Mouse (Mus musculus): ENCODE measurements at regions not wholly inside any gene's neighbourhood (a gene's known extent, or its start where the extent isn't known, plus 50 kb on each side); places are given as distances from the start of the nearest gene placed in this dataset.

DNA sequence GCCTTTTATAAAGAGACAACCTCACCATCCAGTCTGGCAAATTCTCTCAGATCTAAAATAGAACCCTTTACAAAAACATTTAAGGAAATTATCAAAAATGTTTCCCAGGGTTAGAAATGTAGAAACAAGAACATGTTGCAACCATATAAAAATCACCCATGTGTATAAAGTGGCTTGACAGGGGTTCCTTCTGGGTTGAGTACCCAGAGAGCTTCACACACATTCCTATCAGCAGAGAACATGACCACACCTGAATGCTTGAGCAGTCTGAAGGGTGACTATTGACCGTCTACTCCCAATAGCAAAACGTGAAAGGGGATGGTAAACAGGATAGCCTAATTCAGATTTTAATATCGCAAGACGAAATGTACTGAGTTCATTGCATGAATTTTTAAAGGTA is 57.8 kb upstream of the Zfand5 start:
- no peak for DNase-seq (ENCODE audit: extremely low spot score in 1 of 2, low spot score in 1 of 2)

- DNase-seq (ENCODE audit: extremely low spot score in 1 of 2, low spot score in 1 of 2) = no peak
These were observed 78.6 kb upstream of the Zfand5 start for GRCm38 (mm10) chr19:21193461-21193860.

DNA sequence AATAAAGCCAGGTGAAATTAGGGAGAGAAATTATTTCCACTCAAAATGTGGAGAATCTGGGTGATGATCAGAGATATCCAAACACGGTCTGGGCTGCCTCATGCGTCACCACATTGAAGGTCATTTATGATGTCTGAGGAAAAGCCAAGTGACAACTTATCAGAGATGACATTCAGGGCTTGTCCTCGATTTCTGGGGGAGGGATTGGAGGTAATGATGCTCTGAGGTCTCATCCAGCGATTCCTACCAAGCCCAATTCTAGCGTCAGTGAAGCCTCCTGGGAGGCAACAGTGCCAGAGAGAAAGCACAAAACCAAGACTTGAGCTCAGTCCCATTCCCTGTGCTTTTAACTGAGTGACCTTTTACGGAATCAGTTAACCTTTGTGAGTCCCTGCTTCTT is 79.5 kb upstream of the Zfand5 start:
- no peak for DNase-seq (ENCODE audit: extremely low spot score in 1 of 2, low spot score in 1 of 2)

- DNase-seq (ENCODE audit: extremely low spot score in 1 of 2, low spot score in 1 of 2) = no peak
These were observed 82.9 kb upstream of the Zfand5 start for GRCm38 (mm10) chr19:21189216-21189615.

- no peak for DNase-seq (ENCODE audit: extremely low spot score in 1 of 2, low spot score in 1 of 2)
These were observed 85.4 kb upstream of the Zfand5 start for GRCm38 (mm10) chr19:21186656-21187055.

DNA sequence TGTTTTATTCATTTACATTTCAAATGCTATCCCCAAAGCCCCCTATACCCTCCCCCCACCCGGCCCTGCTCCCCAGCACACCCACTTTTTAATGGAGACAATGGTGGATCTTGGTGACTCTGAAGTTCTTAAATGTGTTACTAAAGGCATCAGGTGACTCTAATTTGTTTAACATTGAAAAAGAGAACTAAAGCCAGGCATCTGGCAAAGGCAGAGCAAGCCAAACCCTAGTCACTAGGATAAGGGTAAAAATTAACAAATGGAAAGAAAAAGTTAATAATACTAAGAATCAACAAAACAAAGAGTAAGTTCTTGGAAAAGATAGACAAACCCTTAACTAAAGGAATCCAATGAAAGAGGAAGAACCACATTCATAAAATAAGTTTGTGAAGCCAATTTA is 86.1 kb upstream of the Zfand5 start:
- no peak for DNase-seq (ENCODE audit: extremely low spot score in 1 of 2, low spot score in 1 of 2)

- DNase-seq (ENCODE audit: extremely low spot score in 1 of 2, low spot score in 1 of 2) = no peak
These were observed 89.0 kb upstream of the Zfand5 start for GRCm38 (mm10) chr19:21183028-21183427.

DNA sequence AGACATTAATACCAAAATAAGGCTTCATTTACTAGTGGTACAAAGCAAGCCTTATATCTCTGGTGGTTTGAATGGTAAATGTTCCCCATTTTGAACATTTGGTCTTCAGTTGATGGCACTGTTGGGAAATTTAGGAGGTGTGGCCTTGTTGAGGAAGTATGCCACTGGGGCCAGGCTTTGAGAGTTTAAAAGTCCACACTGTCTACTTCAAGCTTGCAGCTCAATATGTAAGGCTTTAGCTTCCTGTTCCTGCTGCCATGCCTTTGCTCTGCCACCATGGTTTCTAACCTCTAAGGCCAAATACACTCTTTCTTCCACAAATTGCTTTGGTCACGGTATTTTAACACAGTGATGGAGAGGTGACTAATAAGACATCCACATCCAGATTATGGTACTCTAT is 92.2 kb upstream of the Zfand5 start:
- DNase-seq (ENCODE audit: extremely low spot score in 1 of 2, low spot score in 1 of 2) = no peak

DNA sequence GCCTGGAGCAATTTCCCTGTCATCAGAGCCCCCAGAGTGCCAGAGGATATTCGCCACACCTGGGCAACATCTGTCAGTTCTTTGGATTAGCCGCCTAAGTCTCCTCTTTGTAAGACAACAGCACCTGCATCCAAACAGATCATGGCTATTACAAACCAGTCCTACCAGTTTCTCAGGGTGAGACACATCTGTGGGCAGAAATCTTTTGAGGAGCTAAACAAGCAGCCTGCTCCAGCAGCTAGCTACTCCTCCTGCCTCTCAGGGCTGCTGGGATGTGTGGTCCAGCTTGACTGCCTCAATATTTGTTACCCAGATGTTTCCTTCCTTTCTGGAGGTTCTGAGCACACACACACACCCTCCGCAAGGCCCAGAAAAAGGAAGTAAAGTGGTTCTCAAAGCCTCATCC is 96.6 kb upstream of the Zfand5 start:
- no peak for DNase-seq (ENCODE audit: extremely low spot score in 1 of 2, low spot score in 1 of 2)

GRCm38 (mm10) chr19:21174636-21175035 is 97.4 kb upstream of the Zfand5 start:
- no peak for DNase-seq (ENCODE audit: extremely low spot score in 1 of 2, low spot score in 1 of 2)

DNA sequence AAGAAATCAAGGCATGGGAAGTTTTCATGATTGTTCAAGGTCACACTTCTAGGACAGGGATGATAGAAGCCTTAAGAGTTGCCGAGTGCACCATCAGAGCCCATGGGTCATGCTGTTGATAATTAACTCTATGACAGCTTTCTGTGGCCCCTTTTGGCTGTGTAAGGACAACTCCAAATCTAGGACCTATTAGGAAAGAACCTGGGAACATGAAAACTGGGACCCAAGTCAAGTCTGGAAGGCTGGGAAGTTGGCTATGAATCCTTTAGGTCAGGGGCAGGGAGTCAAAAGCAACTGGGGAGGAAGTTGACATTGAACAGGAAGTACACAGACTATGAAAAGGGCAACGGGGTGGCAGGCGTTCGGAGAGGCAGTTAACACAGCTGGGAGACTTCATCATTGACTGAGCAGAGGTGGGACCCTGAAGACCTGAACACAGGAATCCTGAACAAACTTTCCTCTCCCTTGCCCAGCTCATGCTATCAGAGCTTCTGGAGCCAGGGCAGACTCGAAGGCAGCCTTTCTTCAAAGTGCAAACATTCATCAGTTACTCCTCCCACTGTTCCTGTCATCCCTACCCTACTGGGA is 98.1 kb upstream of the Zfand5 start:
- DNase-seq (ENCODE audit: extremely low spot score in 1 of 2, low spot score in 1 of 2) = no peak

- no peak for DNase-seq (ENCODE audit: extremely low spot score in 1 of 2, low spot score in 1 of 2)
These were observed 100.9 kb upstream of the Zfand5 start for GRCm38 (mm10) chr19:21171191-21171590.

DNA sequence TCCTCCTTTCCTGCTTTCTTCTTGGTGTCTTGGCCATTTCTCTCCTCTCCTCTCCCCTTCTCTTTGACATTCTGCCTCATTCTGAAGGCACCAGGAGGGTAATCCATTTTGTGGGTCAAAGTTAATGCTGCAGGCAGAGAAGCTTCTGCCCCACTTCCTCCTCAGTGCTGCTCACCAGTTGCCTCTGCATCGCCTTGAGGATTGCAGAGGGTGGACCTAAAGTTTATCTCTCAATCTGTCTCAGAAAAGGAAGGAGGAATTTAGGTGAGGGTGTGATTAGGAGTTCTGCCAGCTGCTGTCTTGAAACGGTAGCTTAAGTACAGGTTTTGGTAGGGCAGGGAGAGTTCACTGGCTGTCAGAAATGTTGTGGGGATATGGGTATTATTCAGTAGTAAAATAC is 101.3 kb upstream of the Zfand5 start:
- no peak for DNase-seq (ENCODE audit: extremely low spot score in 1 of 2, low spot score in 1 of 2)

GRCm38 (mm10) chr19:21166939-21167338 is 105.1 kb upstream of the Zfand5 start:
- DNase-seq (ENCODE audit: extremely low spot score in 1 of 2, low spot score in 1 of 2) = no peak

GRCm38 (mm10) chr19:21166465-21166860 is 105.6 kb upstream of the Zfand5 start:
- no peak for DNase-seq (ENCODE audit: extremely low spot score in 1 of 2, low spot score in 1 of 2)

DNA sequence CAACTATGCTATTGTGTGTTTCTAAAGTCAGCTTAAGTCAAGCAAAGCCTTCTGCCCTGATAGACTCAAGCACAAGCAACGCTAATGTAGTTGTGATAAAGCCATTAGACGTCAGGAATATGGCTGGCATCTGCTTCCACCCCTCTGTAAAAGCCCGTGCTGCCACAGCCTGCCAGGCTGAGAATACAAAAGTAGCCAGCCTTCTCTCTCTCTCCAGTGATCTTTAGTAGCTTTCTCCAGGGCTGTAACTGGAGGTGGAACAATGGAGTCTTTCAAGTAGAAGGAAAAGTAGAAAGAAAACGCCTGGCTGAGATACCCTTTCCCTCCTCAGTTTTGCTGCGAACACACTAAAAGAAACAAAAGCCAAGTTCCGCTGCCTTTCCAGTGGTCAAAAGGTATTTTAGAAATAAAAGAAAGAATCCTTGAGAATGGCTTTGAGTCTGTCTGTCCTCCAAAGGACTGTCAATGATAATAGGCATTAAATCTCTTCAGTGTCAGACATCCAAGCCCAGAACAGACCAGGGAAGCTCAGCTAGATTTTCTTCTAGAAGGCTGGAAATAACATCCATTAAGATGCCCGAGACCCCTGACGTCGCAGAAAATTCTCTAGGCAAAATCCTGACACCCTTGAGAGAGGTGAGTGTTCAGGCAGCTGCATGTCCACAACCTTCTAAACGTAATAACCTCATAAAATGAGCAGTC is 106.2 kb upstream of the Zfand5 start:
- no peak for DNase-seq (ENCODE audit: extremely low spot score in 1 of 2, low spot score in 1 of 2)

DNA sequence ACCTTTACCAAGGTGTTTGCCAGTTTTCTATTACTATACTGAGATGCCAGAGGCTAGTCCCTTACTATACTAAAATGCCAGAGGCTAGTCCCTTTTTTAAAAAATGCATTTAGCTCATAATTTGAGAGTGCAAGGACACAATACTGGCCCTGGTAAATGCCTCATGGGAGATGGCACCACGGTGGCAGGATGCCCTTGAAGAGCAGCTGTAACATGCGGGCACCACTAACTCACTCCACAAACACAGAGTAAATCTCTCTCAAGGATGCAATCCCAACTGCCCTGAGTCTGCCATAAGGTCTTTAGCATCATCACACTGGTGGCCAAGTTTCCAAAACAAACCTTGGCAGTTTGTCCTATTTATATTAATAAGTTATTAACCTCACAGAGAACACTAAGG is 108.1 kb upstream of the Zfand5 start:
- DNase-seq (ENCODE audit: extremely low spot score in 1 of 2, low spot score in 1 of 2) = no peak

DNA sequence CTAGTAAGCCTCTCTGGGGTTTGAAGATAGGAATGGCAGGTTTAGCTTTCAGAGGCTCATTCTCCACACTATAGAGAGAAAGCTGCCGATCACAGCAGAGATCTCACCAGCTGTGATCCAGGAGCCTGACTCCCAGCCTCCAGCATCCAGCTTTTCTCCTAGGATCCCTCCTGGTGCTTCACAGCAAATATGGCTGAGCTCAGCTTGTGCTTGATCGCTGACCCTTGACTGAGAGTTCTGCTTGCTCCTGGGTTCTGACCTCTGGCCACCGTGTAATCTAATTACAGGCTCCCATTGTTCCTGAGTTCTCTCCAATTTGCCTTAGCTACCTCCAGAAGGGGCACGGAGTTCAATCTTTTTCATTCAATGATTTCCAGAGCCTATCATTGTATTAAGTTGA is 111.1 kb upstream of the Zfand5 start:
- no peak for DNase-seq (ENCODE audit: extremely low spot score in 1 of 2, low spot score in 1 of 2)

- DNase-seq (ENCODE audit: extremely low spot score in 1 of 2, low spot score in 1 of 2) = no peak
These were observed 112.6 kb upstream of the Zfand5 start for GRCm38 (mm10) chr19:21159189-21160137.

- no peak for DNase-seq (ENCODE audit: extremely low spot score in 1 of 2, low spot score in 1 of 2)
These were observed 117.9 kb upstream of the Zfand5 start for GRCm38 (mm10) chr19:21154162-21154561.

DNA sequence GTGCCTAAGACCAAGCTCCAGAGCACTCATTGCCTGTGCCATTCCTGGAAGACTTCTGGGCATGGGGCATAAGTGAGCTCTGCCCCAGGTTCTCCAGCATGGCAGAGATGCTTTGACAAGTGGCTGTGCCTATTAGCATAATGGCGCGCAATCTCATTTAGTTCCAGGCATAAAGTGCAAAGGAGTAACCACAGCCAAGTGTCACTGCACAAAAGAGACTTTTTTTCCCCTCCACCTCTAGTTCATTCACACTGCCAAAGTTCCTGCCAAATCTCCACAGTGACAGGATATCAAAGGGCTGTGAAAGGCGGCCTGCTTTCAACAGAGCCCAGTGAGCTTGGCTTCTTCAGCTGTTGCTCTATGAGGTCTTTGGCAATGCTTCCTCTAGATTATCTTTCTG is 120.1 kb upstream of the Zfand5 start:
- DNase-seq (ENCODE audit: extremely low spot score in 1 of 2, low spot score in 1 of 2) = peak; percentile 25 to 35

- no peak for DNase-seq (ENCODE audit: extremely low spot score in 1 of 2, low spot score in 1 of 2)
These were observed 121.2 kb upstream of the Zfand5 start for GRCm38 (mm10) chr19:21150849-21151248.

Data from frontal cortex, adult 2 months (tissue).